Comparison of ENCODE assay signal across 11 mouse cellular contexts in the genomic region with DNA sequence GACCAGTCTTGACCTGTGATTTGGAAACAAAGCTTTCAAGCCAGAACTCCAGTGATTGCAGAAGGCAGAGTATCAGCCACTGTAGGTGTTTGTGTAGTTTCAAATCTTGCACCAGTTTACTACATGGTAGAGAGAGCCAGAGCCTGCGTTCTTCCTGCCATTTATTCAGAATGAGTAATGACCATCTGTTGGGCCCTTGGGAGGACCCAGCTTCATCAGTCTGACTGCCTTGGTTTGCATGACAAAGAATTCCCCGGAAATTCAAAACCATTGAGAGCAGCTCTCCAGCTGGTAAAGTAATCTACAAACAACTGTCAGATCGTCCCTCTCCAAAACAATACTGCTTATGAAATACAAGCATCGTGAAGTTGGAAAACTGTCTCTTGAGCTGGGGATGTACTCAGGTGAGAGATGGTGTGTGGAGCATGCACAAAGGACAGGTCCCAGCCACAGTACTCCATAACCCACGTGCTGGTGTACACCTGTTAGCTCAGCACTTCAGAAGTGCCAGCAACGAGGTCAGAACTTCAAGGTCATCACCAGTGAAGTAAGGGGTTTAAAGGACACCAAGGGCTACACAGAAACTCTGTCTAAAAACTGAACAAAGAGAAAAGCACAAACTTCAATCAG.
DNase-seq lines count a peak whose midpoint lies in the region; ATAC-seq and TF ChIP-seq lines count a peak whose summit lies in the region.
"Had no signal": no experiment of that assay in that cellular context is flagged by ENCODE, and none has a peak within 500 bp of the region (broad histone marks: within the 10 kb centered on the region; RNA-seq: fewer than 3 reads in every experiment).

No protein-coding gene starts in this region.

- intact Hi-C loops in heart, adult 2 months (cut with DNase I), result loop anchor here (5.0 kb wide), 2 partner anchors 64 to 66 kb away; no protein-coding TSS in a partner anchor

- H3K27me3 ChIP-seq in heart, adult 2 months (ENCODE audit: control insufficient read depth, insufficient read depth, low read length), result no peaks in the 10 kb centered on the region
- no peaks in the 10 kb centered on the region for H3K27me3 ChIP-seq in heart, embryonic 10.5 days (ENCODE audit: insufficient read depth, poor library complexity, severe bottlenecking)
- no peaks in the 10 kb centered on the region for H3K27me3 ChIP-seq in midbrain, embryonic 11.5 days (ENCODE audit: control insufficient read depth, insufficient read depth, low read length)
- no peaks in the 10 kb centered on the region for H3K27me3 ChIP-seq in midbrain, embryonic 16.5 days (ENCODE audit: control insufficient read depth, insufficient read depth, low read depth, low read length)
- H3K27me3 ChIP-seq in myocyte (ENCODE audit: control insufficient read depth, insufficient read depth, insufficient read length), result no peaks in the 10 kb centered on the region
- no peaks in the 10 kb centered on the region for H3K27me3 ChIP-seq in liver, embryonic 11.5 days (replicated peaks; ENCODE audit: control insufficient read depth, insufficient read depth, low read length)

- no peak overlapping the region for H3K9ac ChIP-seq in heart, adult 2 months (ENCODE audit: low read depth, low read length)
- no peak overlapping the region for H3K9ac ChIP-seq in midbrain, embryonic 11.5 days (ENCODE audit: low read length)
- H3K9ac ChIP-seq in midbrain, embryonic 16.5 days (ENCODE audit: low read depth, low read length), result no peak overlapping the region
- H3K9ac ChIP-seq in liver, embryonic 11.5 days (ENCODE audit: low read depth, low read length), result no peak overlapping the region

- no peaks in the 10 kb centered on the region for H3K36me3 ChIP-seq in heart, adult 2 months (ENCODE audit: control insufficient read depth, insufficient read depth, low read length)
- no peaks in the 10 kb centered on the region for H3K36me3 ChIP-seq in heart, embryonic 10.5 days
- no peaks in the 10 kb centered on the region for H3K36me3 ChIP-seq in midbrain, embryonic 11.5 days (ENCODE audit: control insufficient read depth, insufficient read depth, low read length)
- no peaks in the 10 kb centered on the region for H3K36me3 ChIP-seq in midbrain, embryonic 16.5 days (ENCODE audit: control insufficient read depth, insufficient read depth, low read length)
- no peaks in the 10 kb centered on the region for H3K36me3 ChIP-seq in myocyte (ENCODE audit: control insufficient read depth, insufficient read depth)
- H3K36me3 ChIP-seq in liver, embryonic 11.5 days (ENCODE audit: control insufficient read depth, insufficient read depth, low read length), result no peaks in the 10 kb centered on the region

- H3ac ChIP-seq in myocyte (ENCODE audit: control insufficient read depth, insufficient read length), result no peak overlapping the region

- H3K4me2 ChIP-seq in midbrain, embryonic 11.5 days, result no peak overlapping the region
- no peak overlapping the region for H3K4me2 ChIP-seq in midbrain, embryonic 16.5 days (ENCODE audit: low read length)
- peak overlapping the region; percentile 40 for H3K4me2 ChIP-seq in myocyte (ENCODE audit: low read depth)
- no peak overlapping the region for H3K4me2 ChIP-seq in liver, embryonic 11.5 days

- no peak for TF ChIP-seq POLR2A in heart, adult 2 months (IDR thresholded peaks at IDR 0.05; ENCODE audit: insufficient read depth, low read depth, low read length)
- TF ChIP-seq POLR2A in myocyte (IDR thresholded peaks at IDR 0.05; ENCODE audit: insufficient read length, low read depth), result no peak

- 0 out of 2 replicates have a peak, but pooled peaks have one; percentile 41 for TF ChIP-seq EP300 in heart, adult 2 months (IDR thresholded peaks at IDR 0.05; ENCODE audit: insufficient read depth, low read depth, low read length)

- peak; percentile 64; the same call in 1 of the 2 replicates for ATAC-seq in midbrain, embryonic 11.5 days (ENCODE audit: low FRiP score)
- no peak for ATAC-seq in midbrain, embryonic 16.5 days
- ATAC-seq in liver, embryonic 11.5 days (replicated peaks; ENCODE audit: low FRiP score), result no peak
- ATAC-seq: intestine, embryonic 16.5 days had no signal

- 32% methylated on average over 6 of the region's 6 CpGs for WGBS in heart, adult 2 months
- 63% methylated on average over 6 of the region's 6 CpGs for WGBS in heart, embryonic 10.5 days
- 41% methylated on average over 6 of the region's 6 CpGs for WGBS in midbrain, embryonic 11.5 days
- WGBS in midbrain, embryonic 16.5 days, result 14% methylated on average over 6 of the region's 6 CpGs
- WGBS in liver, embryonic 11.5 days, result 62% methylated on average over 6 of the region's 6 CpGs

- H3K4me1 ChIP-seq in heart, adult 2 months (ENCODE audit: control insufficient read depth, insufficient read depth, low read length), result peaks cover 2% of the 10 kb centered on the region
- peaks cover 11% of the 10 kb centered on the region; the same call in 1 of the 2 replicates for H3K4me1 ChIP-seq in heart, embryonic 10.5 days
- H3K4me1 ChIP-seq in midbrain, embryonic 11.5 days (ENCODE audit: control insufficient read depth, insufficient read depth, low read length), result 0 out of 2 replicates have a peak, but pooled peaks cover 4% of the 10 kb centered on the region
- no peaks in the 10 kb centered on the region for H3K4me1 ChIP-seq in midbrain, embryonic 16.5 days (ENCODE audit: control insufficient read depth, insufficient read depth, low read length)
- H3K4me1 ChIP-seq in brown adipose tissue, adult 24 weeks (ENCODE audit: control insufficient read depth, insufficient read depth, insufficient read length, low read length), result peaks cover 2% of the 10 kb centered on the region; the same call in 1 of the 2 replicates
- no peaks in the 10 kb centered on the region for H3K4me1 ChIP-seq in liver, embryonic 11.5 days (replicated peaks; ENCODE audit: control insufficient read depth, insufficient read depth, low read length)

- H3K27ac ChIP-seq in heart, adult 2 months, result no peak overlapping the region
- H3K27ac ChIP-seq in heart, embryonic 10.5 days, result no peak overlapping the region
- 0 out of 2 replicates have a peak overlapping the region, but pooled peaks have one; percentile 3 for H3K27ac ChIP-seq in midbrain, embryonic 11.5 days (ENCODE audit: low read depth, low read length)
- H3K27ac ChIP-seq in midbrain, embryonic 16.5 days (ENCODE audit: low read length), result no peak overlapping the region
- H3K27ac ChIP-seq in brown adipose tissue, adult 24 weeks (replicated peaks; ENCODE audit: low read depth, low read length), result peak overlapping the region; percentile 79
- H3K27ac ChIP-seq in liver, embryonic 11.5 days (ENCODE audit: low read depth, low read length), result no peak overlapping the region
- H3K27ac ChIP-seq: gastrocnemius, adult 2 months had no signal

- DNase-seq in heart, adult 2 months, result peak in 1 of 2 experiments; percentile 9
- DNase-seq in heart, embryonic 10.5 days (ENCODE audit: low spot score), result no peak
- peak; percentile 84 for DNase-seq in midbrain, embryonic 11.5 days (ENCODE audit: low spot score, missing footprints)
- DNase-seq in liver, embryonic 11.5 days (ENCODE audit: low spot score), result no peak
- DNase-seq in cerebellum, postnatal 14 days, result no peak
- DNase-seq: gastrocnemius, adult 2 months; liver had no signal

- no peaks in the 10 kb centered on the region for H3K79me2 ChIP-seq in heart, adult 2 months (replicated peaks; ENCODE audit: control insufficient read depth, insufficient read depth, low read length)
- H3K79me2 ChIP-seq in myocyte (ENCODE audit: control insufficient read depth, insufficient read depth), result no peaks in the 10 kb centered on the region

- no peak for TF ChIP-seq CTCF in heart, adult 2 months (IDR thresholded peaks at IDR 0.05)

- no peaks in the 10 kb centered on the region for H3K9me3 ChIP-seq in heart, embryonic 10.5 days
- no peaks in the 10 kb centered on the region for H3K9me3 ChIP-seq in midbrain, embryonic 11.5 days (ENCODE audit: control insufficient read depth, low read length)
- no peaks in the 10 kb centered on the region for H3K9me3 ChIP-seq in midbrain, embryonic 16.5 days (replicated peaks; ENCODE audit: control insufficient read depth, low read length, poor library complexity, severe bottlenecking)
- no peaks in the 10 kb centered on the region for H3K9me3 ChIP-seq in liver, embryonic 11.5 days (ENCODE audit: control insufficient read depth, low read length)

- no peak overlapping the region for H3K4me3 ChIP-seq in heart, adult 2 months
- H3K4me3 ChIP-seq in heart, embryonic 10.5 days, result no peak overlapping the region
- no peak overlapping the region for H3K4me3 ChIP-seq in midbrain, embryonic 11.5 days (ENCODE audit: low read depth, low read length)
- no peak overlapping the region for H3K4me3 ChIP-seq in midbrain, embryonic 16.5 days (ENCODE audit: low read depth, low read length)
- H3K4me3 ChIP-seq in brown adipose tissue, adult 24 weeks (ENCODE audit: insufficient read depth, low read depth, low read length), result no peak overlapping the region
- H3K4me3 ChIP-seq in myocyte, result no peak overlapping the region
- no peak overlapping the region for H3K4me3 ChIP-seq in liver, embryonic 11.5 days (ENCODE audit: low read depth, low read length)
- H3K4me3 ChIP-seq: gastrocnemius, adult 2 months had no signal

TF ChIP-seq in myocyte, 11 proteins besides CTCF, POLR2A, EP300 and RAD21:
- TF ChIP-seq POLR2AphosphoS2 (IDR thresholded peaks at IDR 0.05; ENCODE audit: insufficient read length, low read depth), result no peak
- peak in 2 of 3 experiments; percentile 1 to 32 for TF ChIP-seq MYOD1 (IDR thresholded peaks at IDR 0.05; ENCODE audit: control insufficient read depth in 1 of 3, insufficient read length in 2 of 3, low read depth in 2 of 3)
- TF ChIP-seq MYOG (IDR thresholded peaks at IDR 0.05; ENCODE audit: control insufficient read depth in 1 of 3, insufficient read depth in 1 of 3, insufficient read length in 2 of 3, low read depth in 2 of 3), result peak in 1 of 3 experiments; percentile 12

Comparison
In these comparisons a context has a peak if more than half of its experiments do, and no peak if none do; other contexts are left out.
1. H3K27ac ChIP-seq: peak in midbrain, embryonic 11.5 days (single experiment) and brown adipose tissue, adult 24 weeks (single experiment); none in heart, adult 2 months (single experiment), heart, embryonic 10.5 days (single experiment), midbrain, embryonic 16.5 days (single experiment) and liver, embryonic 11.5 days (single experiment).